Mouse (Mus musculus) ES-Bruce4 (cell line): ENCODE data around the gene Gm49416.

Experiments
- CTCF ChIP-seq: IDR thresholded peaks from one replicate; pipeline ENCODE4 v1.8.1; 2011; ENCODE audit warnings: low read depth, low read length
- POLR2A ChIP-seq: IDR thresholded peaks from one replicate; pipeline ENCODE4 v1.8.1; 2011; ENCODE audit warnings: low read length; ENCODE audit not compliant: insufficient read depth

DNA sequence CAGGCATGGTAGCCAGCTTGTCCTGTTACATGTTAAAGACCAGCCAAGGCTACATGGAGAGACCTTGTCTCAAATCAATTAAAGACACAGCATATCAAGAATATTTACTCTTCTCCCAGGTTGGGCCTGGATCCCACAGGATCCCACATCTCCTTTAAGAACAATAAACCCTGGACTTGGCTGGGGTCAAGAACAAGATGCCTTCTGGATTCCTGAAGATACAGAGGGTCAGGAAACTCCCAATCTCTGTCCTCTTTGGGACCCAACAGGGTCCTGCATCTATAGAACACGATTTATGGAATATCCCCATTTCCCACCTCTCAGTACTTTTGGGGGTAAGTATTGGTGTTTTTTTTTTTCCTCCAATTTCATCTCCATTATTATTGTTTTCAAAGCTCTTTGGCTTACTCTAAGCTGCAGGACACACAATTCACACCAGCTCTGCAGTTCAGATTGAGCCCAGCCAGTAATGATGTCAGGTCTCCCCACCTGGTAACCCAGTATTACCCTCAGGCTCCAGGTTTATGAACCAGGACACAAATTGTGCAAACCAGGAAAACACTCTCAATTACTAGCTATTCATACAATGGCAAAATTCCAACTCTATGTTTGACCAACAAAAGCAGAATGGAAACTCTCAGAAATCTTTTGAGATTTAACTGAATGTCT lies 1.7 kb upstream of the Gm49416 start:
- TF ChIP-seq POLR2A (no peak), CTCF (no peak)
